Mouse (Mus musculus): Measurements from ENCODE around the gene Slco1a4.
"Not testable (repeated sequence)": the region's sequence is repeated elsewhere in the genome, so short reads cannot be mapped to it uniquely, and the experiment has no call there.

Gene Slco1a4

DNA sequence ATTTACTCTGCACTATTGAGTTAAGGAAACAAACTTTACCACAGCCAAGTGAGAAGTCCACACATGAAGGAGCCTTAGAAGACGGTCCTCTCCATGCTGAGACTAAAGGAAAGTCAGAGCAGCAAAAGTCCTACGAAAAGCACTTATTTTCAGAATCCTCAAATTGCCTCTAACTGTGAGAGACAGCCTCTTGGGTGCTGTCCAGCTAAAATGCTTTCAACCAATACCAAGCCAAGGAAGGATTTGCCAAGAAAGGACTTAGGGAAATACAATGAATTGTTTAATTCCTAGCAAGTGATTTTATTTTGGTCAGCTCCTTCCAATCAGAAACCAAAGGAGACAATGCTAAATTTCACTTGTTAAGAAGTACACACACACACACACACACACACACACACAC is at the start of gene Slco1a4:
Slco1a4 (minus strand) TSS at position 115 of the 400 bp plus-strand sequence.
- no peak for DNase-seq

DNA sequence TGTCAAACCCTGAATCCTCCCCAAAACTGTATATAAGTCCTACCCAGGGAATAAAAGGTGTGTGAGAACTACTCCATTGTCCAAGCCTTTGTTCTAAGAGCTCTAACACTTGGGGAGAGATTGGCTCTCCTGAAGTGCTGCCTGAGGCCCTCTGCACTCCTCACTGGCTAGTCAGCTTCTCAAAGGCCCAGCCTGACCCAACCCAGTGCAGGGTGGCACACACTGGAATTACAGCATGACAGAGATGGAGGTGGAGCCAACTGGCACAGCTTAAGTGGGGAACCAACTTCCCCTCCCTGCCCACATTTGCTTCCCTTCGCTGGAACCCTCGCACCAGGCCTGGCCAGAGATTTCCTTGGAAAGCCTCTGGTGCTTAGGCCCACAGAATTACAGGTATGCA is 42.2 kb upstream of the Slco1a4 start:
- DNase-seq: no peak

DNA sequence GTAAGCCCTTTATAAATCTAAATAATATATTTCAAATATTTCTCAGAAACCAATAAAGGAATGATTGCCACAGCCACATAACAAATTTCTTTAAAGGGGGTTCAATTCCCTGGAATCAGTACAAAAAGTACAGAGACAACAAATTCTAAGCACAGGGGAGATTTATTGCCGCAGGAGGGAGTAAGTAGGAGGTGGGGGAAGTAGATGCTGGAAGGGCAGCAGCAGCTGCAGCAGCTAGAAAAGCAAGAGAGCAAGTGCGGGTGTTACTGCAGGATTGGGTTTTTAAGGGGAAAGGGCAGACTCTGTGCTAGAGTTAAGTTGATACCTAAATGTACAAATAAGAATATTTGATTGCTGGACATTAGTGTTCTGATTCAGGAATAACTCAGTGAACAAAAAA is 33.7 kb upstream of the Slco1a4 start:
- no peak for DNase-seq

DNA sequence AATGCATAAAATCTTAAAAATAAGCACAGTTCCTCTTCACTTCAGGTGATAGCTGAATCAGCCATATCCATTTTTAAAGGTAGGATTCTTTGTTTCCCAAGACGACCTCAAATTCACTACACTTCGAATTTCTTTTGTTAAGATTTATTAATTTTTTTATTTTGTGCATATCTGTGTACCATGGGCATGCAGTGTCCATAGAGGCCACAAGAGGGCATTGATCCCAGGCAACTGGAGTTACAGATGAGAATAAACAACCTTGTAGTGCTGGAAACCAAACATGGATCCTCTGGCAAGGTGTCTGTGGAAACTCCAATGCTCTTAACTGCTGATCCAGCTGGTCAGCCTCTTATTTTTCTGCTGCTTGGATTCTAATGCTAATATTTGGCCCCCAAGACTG is 32.2 kb upstream of the Slco1a4 start:
- DNase-seq: no peak

DNA sequence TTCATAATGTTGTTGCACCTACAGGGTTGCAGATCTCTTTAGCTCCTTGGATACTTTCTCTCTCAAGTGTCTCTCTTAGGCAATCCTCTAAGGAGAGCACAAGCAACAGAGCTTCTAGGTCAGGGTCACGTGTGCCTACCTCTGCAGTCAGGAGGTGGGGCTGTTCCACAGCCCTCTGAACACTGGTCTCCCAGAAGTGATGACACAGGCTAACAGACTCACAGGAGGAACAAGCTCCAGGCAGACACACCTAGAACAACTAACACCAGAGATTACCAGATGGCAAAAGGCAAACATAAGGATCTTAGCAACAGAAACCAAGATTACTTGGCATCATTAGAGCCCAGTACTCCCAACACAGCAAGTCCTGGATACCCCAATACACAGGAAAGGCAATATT is 26.6 kb upstream of the Slco1a4 start:
- DNase-seq: no peak

DNA sequence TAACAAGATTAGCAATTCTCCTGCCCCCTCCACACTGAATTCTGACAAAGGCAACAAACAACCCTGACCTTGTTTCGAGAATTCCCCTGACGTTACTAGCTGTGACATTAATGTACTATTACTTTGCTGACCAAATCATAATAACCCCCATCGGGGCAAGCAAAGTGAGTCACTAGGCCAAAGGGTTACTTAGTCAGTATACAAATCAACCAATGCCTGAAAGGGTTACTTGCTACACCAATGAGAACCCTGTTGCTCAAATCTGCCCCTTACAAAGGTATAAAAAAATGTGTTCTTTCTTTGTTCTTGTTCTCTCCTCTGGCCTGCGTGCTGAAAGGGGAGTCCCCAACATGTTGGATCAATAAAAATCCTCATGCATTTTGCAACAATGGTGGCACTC is 19.7 kb upstream of the Slco1a4 start:
- DNase-seq: not testable (repeated sequence)

DNA sequence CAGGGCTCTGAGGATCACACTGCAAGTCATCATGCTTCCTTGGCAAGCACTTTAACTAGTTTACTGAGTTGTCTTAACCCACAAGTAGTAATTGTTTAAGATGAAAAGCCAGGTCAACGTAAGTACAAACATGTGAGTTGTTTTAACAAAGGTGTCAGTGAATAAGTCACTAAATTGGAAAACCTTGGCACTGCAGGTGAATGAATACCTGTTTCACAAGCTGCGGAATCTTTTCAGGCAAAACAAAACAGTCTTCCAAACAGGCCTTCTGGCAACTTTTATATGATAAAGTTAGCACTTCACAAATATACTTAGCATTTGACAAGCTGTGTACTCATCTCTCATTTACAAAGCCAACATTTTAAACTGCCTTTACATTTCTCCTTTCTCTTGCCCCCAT is 15.7 kb upstream of the Slco1a4 start:
- DNase-seq: no peak

DNA sequence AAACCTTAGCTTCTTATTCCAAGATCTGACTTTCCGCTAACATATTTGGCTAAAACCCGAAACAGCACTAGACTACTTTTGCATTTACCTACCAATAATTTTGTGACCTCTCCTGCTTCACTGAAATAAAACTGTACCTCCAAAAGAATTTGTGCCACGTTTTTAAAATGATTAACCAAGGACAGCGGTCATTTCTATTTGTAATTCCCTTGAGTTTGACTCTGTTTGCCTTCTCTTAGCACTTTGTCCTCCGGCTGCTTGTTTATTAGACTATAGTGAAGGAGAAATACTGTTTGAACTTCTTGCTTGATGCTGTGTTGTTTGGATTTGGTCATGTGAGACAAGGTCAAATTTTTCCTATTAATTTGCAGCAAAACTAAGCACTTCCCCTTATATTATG is 12.7 kb upstream of the Slco1a4 start:
- no peak for DNase-seq

DNA sequence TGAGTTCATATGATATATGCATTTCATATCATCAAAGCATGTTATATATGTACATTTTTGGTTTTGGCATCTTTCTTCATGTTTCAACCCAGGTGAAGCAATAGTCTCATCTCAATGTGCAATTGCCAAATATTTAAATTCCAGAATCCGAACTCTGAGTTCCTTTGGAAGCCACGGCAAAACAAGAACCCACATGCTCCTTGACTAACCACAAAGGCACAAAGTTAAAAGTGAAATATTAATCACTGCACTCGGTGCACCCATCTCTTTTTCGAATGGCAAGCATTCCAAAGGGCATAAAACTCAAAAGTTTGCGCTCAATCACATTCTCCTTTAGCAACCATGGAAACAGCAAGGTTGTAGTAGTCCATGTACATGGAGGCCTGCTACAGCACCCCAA is 10.0 kb upstream of the Slco1a4 start:
- DNase-seq: no peak

DNA sequence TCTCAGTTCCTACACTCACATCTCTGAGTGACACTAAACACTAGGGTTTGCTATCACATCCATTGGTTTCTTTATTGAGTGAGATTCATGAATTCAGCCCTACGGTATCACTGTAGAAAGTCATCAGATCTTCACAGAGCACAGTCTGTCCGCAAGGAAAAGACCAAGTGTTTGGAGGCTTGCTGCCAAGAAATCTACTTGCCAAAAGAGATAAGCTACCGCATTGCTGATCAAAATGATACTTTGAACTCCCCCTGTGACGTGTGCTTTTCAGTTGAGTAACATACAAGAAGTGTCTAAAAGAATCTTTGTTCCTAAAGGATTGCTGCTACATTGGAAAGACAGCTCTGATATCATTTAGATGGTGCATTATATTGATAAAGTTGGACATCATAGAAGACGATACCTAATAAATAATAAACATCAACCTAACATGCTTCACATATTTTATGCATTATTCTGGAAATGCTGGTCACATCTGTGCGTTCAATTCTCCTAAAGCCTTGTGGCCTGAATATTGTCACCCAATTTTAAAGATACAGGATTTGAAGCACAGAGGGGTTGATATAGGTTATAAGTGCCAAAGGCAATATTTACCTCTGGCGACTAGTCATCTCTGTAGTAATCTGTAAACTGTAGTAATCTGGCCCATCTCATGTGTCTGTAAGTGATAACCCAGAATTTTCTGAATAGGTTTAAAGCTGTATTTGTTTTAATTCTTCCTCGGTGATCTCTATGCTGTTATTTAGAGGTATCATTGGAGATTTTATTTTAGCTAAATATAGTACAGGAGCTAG is 1.9 kb upstream of the Slco1a4 start:
- no peak for DNase-seq

DNA sequence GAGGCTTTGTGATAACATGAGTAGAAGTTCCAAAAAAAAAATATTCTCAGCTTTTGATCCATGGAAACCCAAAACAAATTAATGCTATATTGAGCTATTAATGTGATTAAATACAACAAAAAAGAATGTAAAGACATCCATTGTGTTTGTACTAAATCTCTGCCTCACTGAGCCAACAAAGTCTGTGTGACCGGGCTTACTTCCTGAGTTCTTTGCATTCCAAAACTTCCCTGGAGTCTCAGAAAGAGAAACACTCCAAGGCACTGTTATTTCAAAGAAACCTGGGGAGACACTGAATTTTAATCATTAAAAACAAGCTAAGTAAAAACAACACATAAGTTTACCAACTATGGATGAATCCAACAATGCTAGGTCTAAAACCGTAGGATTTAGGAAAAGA is 2.4 kb downstream of the Slco1a4 start:
- DNase-seq: no peak

DNA sequence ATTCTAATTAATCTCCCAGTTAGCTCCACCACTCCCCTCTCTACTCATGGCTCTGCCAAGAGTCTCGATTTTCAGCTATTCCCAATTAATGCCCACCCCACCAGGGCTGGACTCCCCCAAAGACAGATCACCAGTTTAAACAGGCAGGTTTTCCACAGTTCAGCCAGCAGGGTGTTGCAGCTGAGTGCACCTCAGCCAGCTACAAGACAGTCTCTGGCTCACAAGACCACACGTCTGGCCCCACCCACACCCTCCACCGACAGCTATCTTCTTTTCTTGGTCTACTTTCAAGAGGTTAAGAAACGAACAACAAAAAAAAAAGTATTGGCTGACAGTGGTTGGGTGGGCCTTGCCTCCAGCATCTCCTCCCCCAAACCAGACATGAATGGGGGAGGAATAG is 6.9 kb downstream of the Slco1a4 start:
- no peak for DNase-seq

DNA sequence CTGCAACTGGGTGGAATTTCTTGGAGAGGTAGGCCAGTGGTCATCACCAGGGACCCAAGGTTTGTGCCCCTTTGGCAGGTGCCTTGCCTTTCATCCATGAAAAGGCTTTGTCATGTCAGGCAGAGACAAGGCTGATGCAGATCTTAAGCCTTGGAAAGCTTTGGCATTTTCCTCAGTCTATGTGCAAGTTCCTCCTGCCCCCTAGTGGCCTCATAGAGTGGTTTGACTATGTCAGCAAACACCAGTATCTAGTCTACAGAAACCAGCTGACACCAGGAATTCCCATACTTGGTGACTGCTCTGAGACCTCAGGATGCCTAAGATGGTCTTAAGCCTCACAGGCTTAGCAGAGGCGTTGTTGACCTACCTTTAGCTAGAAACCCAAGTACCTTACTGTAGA is 58.2 kb downstream of the Slco1a4 start:
- no peak for DNase-seq

DNA sequence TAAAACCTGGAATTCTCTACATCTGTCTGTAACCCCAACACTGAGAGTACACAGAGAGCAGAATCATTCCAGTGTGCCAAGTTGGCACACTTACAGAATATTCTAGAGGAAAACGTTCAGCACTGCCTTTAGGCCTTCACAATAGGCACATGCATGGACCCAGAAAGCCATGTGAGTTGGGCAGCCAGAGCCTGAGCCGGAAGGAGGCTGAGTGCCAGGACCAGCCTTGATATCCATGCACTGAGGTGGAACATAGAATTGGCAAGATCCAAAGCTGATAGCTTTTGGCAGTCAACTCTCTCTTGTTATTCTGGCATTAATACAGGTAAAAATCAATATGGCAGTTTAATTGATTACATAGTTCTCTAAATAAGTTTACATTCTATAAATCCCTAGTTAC is 81.5 kb downstream of the Slco1a4 start:
- no peak for DNase-seq

DNA sequence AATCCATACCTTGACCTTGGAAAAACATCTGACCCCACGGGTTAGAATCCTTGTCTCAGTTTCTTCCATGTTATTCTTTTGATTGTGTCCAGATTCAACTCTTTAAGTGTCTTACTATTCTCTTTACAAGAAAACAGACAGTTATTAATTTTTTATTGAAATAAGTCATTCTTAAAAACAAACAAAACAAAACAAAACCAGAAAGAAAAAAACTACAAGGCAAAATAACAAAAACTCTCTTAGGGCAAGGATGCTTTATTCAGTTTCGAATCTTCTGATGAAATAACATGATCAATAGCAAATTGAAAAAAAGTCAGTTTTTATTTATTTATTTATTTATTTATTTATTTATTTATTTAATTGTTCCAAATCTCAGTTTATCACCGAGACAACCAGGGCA is 82.3 kb downstream of the Slco1a4 start, which contains the start of gene Gm5724:
Gm5724 (minus strand) TSS at position 101 of the 400 bp plus-strand sequence.
- no peak for DNase-seq

All from spleen, adult 18-20 months (tissue).